Mouse (Mus musculus): Measurements from ENCODE around the gene She.

Gene She

GRCm38 (mm10) chr3:89882556-89883181 is 51.5 kb downstream of the She start:
- DNase-seq (ENCODE audit: extremely low read depth, low read depth): no peak

GRCm38 (mm10) chr3:89883582-89884041 is 52.4 kb downstream of the She start:
- peak; percentile 92 for DNase-seq (ENCODE audit: extremely low read depth, low read depth)

- no peak for DNase-seq (ENCODE audit: extremely low read depth, low read depth)
Observed at GRCm38 (mm10) chr3:89885766-89886165, 54.6 kb downstream of the She start.

DNA sequence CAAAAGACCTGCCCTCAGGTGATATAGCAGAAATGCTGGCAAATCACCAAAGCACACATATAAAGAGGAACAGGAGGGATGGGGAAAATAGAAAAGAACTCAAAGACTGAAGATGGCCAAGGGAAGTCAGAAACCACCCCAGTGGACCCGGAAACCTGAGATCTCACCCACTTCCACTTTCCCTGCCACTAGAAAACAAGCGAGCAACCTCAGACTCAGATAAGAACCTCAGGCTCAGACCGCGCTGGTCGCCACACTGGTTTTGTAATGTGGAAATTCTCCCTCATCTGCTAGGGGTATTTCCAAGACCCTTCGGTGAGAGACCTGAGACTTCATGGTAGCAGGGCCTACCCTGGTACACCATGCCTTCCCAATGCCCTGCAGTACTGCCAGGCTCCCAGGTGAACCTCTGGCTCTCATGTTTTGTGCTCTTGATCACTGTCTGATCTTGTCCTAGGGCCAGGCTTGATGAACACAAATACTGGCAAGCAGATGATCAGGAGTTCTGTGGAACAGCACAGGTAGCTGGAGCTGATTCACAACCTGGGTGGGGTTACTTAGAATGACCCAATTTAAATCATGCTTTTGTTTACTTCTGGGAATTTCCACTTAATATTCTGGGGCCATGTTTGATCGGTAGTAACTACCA is 56.5 kb downstream of the She start:
- DNase-seq (ENCODE audit: extremely low read depth, low read depth): peak; percentile 73

GRCm38 (mm10) chr3:89889841-89890430 is 58.8 kb downstream of the She start:
- DNase-seq (ENCODE audit: extremely low read depth, low read depth): no peak

DNA sequence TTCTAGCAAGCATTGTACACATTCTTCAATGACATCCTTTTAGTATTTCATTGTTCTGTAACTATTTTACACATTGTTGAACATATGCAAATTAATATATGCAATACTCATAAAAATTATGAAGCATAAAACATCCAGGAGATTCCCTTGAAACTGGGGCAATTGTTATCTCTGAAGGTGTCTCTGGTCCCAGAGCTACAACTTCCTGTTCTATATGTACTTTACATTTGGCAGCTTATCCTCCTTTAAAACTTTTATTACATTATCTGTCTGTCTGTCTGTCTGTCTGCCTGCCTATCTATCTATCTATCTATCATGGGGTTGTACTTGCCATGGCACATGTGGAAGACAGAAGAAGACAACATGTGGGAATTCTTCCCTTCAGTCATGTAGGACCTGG is 60.5 kb downstream of the She start:
- no peak for DNase-seq (ENCODE audit: extremely low read depth, low read depth)

DNA sequence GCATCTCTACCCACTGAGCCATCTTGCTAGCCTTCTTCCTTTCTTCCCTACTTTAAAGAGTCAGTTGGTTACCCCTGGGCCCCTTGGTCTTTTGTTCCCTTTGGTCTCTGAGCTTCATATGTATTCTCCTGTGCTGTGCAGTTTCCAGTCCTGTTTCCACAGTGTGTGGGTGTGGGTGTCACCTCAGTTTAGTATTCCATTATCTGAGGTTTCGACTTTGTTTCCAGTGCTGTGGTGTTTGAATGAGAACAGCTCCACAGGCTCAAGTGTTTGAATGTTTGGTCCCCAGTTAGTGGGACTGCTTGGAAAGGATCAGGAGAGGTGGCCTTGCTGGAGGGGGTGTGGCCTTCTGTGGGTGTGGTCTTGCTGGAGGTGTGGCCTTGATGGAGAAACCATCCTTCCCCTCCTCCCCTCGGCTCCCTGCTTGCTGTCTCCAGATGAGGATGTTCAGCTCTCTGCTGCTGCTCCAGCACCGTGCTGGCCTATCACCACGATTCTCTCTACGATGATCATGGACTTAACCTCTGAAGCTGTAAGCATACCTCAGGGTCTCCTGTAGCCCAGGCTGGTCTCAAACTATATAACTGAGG is 61.4 kb downstream of the She start:
- no peak for DNase-seq (ENCODE audit: extremely low read depth, low read depth)

DNA sequence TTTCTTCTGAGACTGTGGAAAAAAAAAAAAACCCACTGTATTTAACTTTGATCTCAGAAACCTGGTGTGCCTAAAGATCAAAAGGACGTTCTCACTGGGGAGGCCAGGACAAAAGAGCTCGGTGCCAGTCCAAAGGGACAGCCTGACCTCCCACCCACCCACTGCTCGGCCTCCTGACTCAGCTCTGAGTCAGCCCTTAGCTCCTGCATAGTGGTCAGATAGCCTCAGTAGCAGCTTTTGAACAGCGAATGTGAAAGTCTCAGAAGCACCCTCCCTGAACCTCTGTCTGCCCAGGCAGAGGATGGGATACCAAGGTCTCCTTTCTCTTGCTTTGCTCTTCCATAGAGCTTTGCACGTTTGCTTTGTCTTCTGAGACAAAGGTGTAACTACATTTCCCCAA is 65.4 kb downstream of the She start:
- DNase-seq (ENCODE audit: extremely low read depth, low read depth): no peak

GRCm38 (mm10) chr3:89897204-89897796 is 66.1 kb downstream of the She start:
- DNase-seq (ENCODE audit: extremely low read depth, low read depth): no peak

GRCm38 (mm10) chr3:89898011-89898410 is 66.8 kb downstream of the She start:
- no peak for DNase-seq (ENCODE audit: extremely low read depth, low read depth)

- no peak for DNase-seq (ENCODE audit: extremely low read depth, low read depth)
Observed at GRCm38 (mm10) chr3:89898870-89899510, 67.8 kb downstream of the She start.

DNA sequence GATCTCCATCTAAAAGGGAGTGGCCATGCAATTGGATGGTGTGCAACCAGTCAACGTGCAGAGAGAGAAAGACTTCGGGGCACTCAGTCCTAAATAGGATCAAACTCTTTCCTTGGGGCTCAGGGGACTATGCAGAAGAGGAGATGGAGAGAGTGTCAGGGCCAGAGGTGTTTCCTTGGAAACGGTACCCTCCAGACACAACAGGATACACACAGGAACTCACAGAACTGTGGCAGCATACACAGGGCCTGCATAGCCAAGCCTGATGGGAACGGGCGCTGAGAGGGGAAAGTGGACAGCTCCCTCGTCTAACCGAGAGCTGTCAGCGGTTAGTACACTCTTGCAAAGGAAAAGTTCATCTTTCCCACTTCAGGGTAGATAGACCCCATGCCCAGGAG is 68.3 kb downstream of the She start:
- DNase-seq (ENCODE audit: extremely low read depth, low read depth): no peak

DNA sequence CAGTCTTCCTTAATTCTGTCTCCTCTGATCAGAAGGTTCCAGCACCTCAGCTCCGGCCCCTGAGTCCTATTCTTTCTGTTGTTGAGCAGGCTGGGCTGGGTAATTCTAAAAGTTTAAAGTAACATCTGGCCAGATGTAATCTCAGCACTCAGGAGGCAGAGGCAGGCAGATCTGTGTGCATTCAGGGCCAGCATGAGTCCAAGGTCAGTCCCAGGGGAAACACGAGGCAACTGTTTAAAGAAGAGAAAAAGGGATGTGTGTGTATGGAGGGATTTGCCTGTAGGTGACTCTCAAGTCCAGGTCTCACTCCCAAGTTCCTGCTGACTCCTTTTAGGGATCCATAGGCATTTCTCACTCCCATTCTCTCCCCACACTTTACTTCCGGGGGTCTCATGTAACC is 76.7 kb downstream of the She start:
- DNase-seq (ENCODE audit: extremely low read depth, low read depth): no peak

All from MEL-GATA-1-ER (cell line).